Comparison of ENCODE assay signal across 8 mouse cellular contexts in genomic region chr11:75655621-75656545, GRCm38 (mm10). TPM values are rescaled to one million over a fixed set of nuclear protein-coding genes. Genes with fewer than 3 reads are reported as not detected.
DNase-seq lines count a peak whose midpoint lies in the region; ATAC-seq and TF ChIP-seq lines count a peak whose summit lies in the region.

No protein-coding gene starts in this region.

- 2% methylated on average over 78 of the region's 78 CpGs for WGBS in forebrain, embryonic 10.5 days
- WGBS in heart, embryonic 16.5 days: under 1% methylated on average over 72 of the region's 78 CpGs
- WGBS in lung, postnatal 0 days: under 1% methylated on average over 72 of the region's 78 CpGs

- peaks cover 57% of the 10 kb centered on the region for H3K27me3 ChIP-seq in forebrain, embryonic 10.5 days (ENCODE audit: poor library complexity, severe bottlenecking)
- H3K27me3 ChIP-seq in heart, embryonic 16.5 days (ENCODE audit: control insufficient read depth, insufficient read depth, low read length): no peaks in the 10 kb centered on the region
- no peaks in the 10 kb centered on the region for H3K27me3 ChIP-seq in lung, postnatal 0 days (replicated peaks; ENCODE audit: insufficient read depth, low read length)

- H3K9ac ChIP-seq in heart, embryonic 16.5 days (ENCODE audit: low read length): peak overlapping the region; percentile 87
- peak overlapping the region; percentile 83 for H3K9ac ChIP-seq in lung, postnatal 0 days (replicated peaks; ENCODE audit: low read depth)

- H3K4me3 ChIP-seq in forebrain, embryonic 10.5 days: peak overlapping the region; percentile 82
- peak overlapping the region; percentile 76 for H3K4me3 ChIP-seq in heart, embryonic 16.5 days (ENCODE audit: low read length)
- peak overlapping the region; percentile 62 for H3K4me3 ChIP-seq in lung, postnatal 0 days (ENCODE audit: low read depth, low read length)

- peak; percentile 39 for ATAC-seq in CD4-positive, CD25-positive, alpha-beta regulatory T cell, adult 4 months
- peak; percentile 43 for ATAC-seq in heart, embryonic 16.5 days (replicated peaks; ENCODE audit: extremely low read depth, insufficient read depth, low FRiP score)
- peak; percentile 45 for ATAC-seq in lung, postnatal 0 days

- peak overlapping the region; percentile 87 for H3K27ac ChIP-seq in forebrain, embryonic 10.5 days
- peak overlapping the region; percentile 96 for H3K27ac ChIP-seq in heart, embryonic 16.5 days (ENCODE audit: low read length)
- peak overlapping the region; percentile 97 for H3K27ac ChIP-seq in lung, postnatal 0 days (ENCODE audit: low read length)

- DNase-seq in adrenal gland, postnatal 4 days (ENCODE audit: low spot score in 2 of 2): peak; percentile 42 to 59
- DNase-seq in forebrain, embryonic 10.5 days (ENCODE audit: extremely low spot score, low spot score): peak; percentile 63
- DNase-seq in kidney, postnatal 14 days: peak; percentile 89
- DNase-seq in lung, postnatal 0 days (ENCODE audit: low spot score): peak; percentile 89
- DNase-seq in ovary, postnatal 36 days (ENCODE audit: low spot score): peak; percentile 80
- DNase-seq in thymus, postnatal 14 days: peak; percentile 73

- TF ChIP-seq EP300 in lung, postnatal 0 days (IDR thresholded peaks at IDR 0.05): peak; percentile 30; the same call in 1 of the 2 replicates

- H3K4me2 ChIP-seq in heart, embryonic 16.5 days (ENCODE audit: low read depth, low read length): peak overlapping the region; percentile 80
- peak overlapping the region; percentile 73 for H3K4me2 ChIP-seq in lung, postnatal 0 days (replicated peaks; ENCODE audit: low read depth, low read length)

- TF ChIP-seq CTCF in lung, postnatal 0 days (IDR thresholded peaks at IDR 0.05): peak; percentile 4; the same call in 1 of the 2 replicates

- no peaks in the 10 kb centered on the region for H3K9me3 ChIP-seq in forebrain, embryonic 10.5 days
- H3K9me3 ChIP-seq in heart, embryonic 16.5 days (replicated peaks; ENCODE audit: control insufficient read depth, low read length): no peaks in the 10 kb centered on the region
- H3K9me3 ChIP-seq in lung, postnatal 0 days (ENCODE audit: low read length): no peaks in the 10 kb centered on the region

- peaks cover 22% of the 10 kb centered on the region for H3K36me3 ChIP-seq in forebrain, embryonic 10.5 days (replicated peaks)
- H3K36me3 ChIP-seq in heart, embryonic 16.5 days (ENCODE audit: control insufficient read depth, insufficient read depth): peaks cover 26% of the 10 kb centered on the region
- H3K36me3 ChIP-seq in lung, postnatal 0 days (ENCODE audit: insufficient read depth, low read length): peaks cover 13% of the 10 kb centered on the region

- H3K4me1 ChIP-seq in forebrain, embryonic 10.5 days: peaks cover 58% of the 10 kb centered on the region
- H3K4me1 ChIP-seq in heart, embryonic 16.5 days (ENCODE audit: control insufficient read depth, insufficient read depth, low read length): peaks cover 42% of the 10 kb centered on the region
- H3K4me1 ChIP-seq in lung, postnatal 0 days (ENCODE audit: insufficient read depth, low read depth, low read length): peaks cover 30% of the 10 kb centered on the region

RNA-seq across cellular contexts. Expression of gene Myo1c, which starts 5.6 kb away (rescaled TPM):
- 10 to 100 TPM; 16.2 to 30.4 TPM for polyA plus RNA-seq in CD4-positive, CD25-positive, alpha-beta regulatory T cell, adult 4 months (2017; shearing (Covaris generic))
- total RNA-seq in adrenal gland, postnatal 4 days (2021): 100 to 1,000 TPM; 122 to 132 TPM
- 16.6 and 17.6 TPM in 2 replicates for polyA plus RNA-seq in forebrain, embryonic 10.5 days (2016; fragmentation: Nextera tagmentation; extraction: Ambion mirVana)
- 72.4 and 83.8 TPM in 2 replicates for polyA plus RNA-seq in heart, embryonic 16.5 days (2015; fragmentation: Nextera tagmentation; extraction: Ambion mirVana)
- polyA plus RNA-seq in lung, postnatal 0 days (2015; fragmentation: Nextera tagmentation; extraction: Ambion mirVana): 88.5 and 102 TPM in 2 replicates

RNA-seq across cellular contexts. Expression of gene Crk, which starts 23.2 kb away (rescaled TPM):
- 10 to 100 TPM; 10.4 to 15.3 TPM for polyA plus RNA-seq in CD4-positive, CD25-positive, alpha-beta regulatory T cell, adult 4 months (2017; shearing (Covaris generic))
- 100 to 1,000 TPM; 106 to 108 TPM for total RNA-seq in adrenal gland, postnatal 4 days (2021)
- polyA plus RNA-seq in forebrain, embryonic 10.5 days (2016; fragmentation: Nextera tagmentation; extraction: Ambion mirVana): 122 and 130 TPM in 2 replicates
- 99.6 and 101 TPM in 2 replicates for polyA plus RNA-seq in heart, embryonic 16.5 days (2015; fragmentation: Nextera tagmentation; extraction: Ambion mirVana)
- polyA plus RNA-seq in lung, postnatal 0 days (2015; fragmentation: Nextera tagmentation; extraction: Ambion mirVana): 83.8 and 90.3 TPM in 2 replicates

RNA-seq across cellular contexts. Expression of gene Inpp5k, which starts 25.1 kb away (rescaled TPM):
- 100 to 1,000 TPM; 123 to 160 TPM for polyA plus RNA-seq in CD4-positive, CD25-positive, alpha-beta regulatory T cell, adult 4 months (2017; shearing (Covaris generic))
- 10 to 100 TPM; 59.8 to 64.4 TPM for total RNA-seq in adrenal gland, postnatal 4 days (2021)
- 14.1 and 16.0 TPM in 2 replicates for polyA plus RNA-seq in forebrain, embryonic 10.5 days (2016; fragmentation: Nextera tagmentation; extraction: Ambion mirVana)
- 29.1 and 31.1 TPM in 2 replicates for polyA plus RNA-seq in heart, embryonic 16.5 days (2015; fragmentation: Nextera tagmentation; extraction: Ambion mirVana)
- 60.2 and 71.4 TPM in 2 replicates for polyA plus RNA-seq in lung, postnatal 0 days (2015; fragmentation: Nextera tagmentation; extraction: Ambion mirVana)

Comparison
In these comparisons a context has a peak if more than half of its experiments do, and no peak if none do; other contexts are left out.
1. Peak in every context shown above with its lines: DNase-seq, ATAC-seq, H3K4me3 ChIP-seq and H3K27ac ChIP-seq.